Mouse (Mus musculus): ENCODE measurements at regions not wholly inside any gene's neighbourhood (a gene's known extent, or its start where the extent isn't known, plus 50 kb on each side); places are given as distances from the start of the nearest gene placed in this dataset.
A peak's percentile ranks its signal among the peaks of the same experiment; 100 is the strongest.

- Histone ChIP-seq H3K27ac (replicated peaks) (no peak overlapping the region), H3K27me3 (replicated peaks; ENCODE audit: low read depth, poor library complexity, severe bottlenecking) (peaks cover 10% of the 10 kb centered on the region; the same call in 1 of the 2 replicates), H3K4me3 (no peak overlapping the region), H3K9me3 (no peaks in the 10 kb centered on the region), H3K4me1 (no peaks in the 10 kb centered on the region), H3K36me3 (replicated peaks) (no peaks in the 10 kb centered on the region)
- 67% methylated on average over 3 of the region's 3 CpGs for WGBS
- no peak for DNase-seq (ENCODE audit: low spot score)
Measured at GRCm38 (mm10) chrX:13014051-13014450, 57.2 kb upstream of the Usp9x start.

DNA sequence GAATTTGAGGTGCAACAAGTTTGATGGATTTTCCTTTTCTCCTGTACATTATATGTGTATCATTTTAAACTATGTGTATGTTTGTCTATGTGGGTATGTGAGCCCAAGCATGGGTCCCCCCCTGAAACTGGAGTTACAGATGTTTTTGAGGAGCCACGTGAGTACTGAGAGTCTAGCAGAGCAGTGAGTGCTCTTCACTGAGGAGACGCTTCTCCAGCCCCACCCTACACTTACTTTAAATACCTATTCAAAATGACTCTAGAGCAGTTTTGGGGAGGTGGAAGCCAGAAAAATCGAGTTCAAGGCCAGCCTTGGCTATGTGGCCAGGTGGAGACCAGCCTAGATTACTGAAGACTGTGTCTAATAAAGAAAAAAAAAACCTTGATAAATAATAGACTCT is 58.2 kb upstream of the Usp9x start:
- WGBS, result 73% methylated on average over 3 of the region's 3 CpGs
- Histone ChIP-seq H3K27ac (replicated peaks) (no peak overlapping the region), H3K9me3 (no peaks in the 10 kb centered on the region), H3K4me1 (no peaks in the 10 kb centered on the region), H3K4me3 (no peak overlapping the region), H3K27me3 (replicated peaks; ENCODE audit: low read depth, poor library complexity, severe bottlenecking) (peaks cover 10% of the 10 kb centered on the region; the same call in 1 of the 2 replicates), H3K36me3 (replicated peaks) (no peaks in the 10 kb centered on the region)
- DNase-seq (ENCODE audit: low spot score), result no peak

DNA sequence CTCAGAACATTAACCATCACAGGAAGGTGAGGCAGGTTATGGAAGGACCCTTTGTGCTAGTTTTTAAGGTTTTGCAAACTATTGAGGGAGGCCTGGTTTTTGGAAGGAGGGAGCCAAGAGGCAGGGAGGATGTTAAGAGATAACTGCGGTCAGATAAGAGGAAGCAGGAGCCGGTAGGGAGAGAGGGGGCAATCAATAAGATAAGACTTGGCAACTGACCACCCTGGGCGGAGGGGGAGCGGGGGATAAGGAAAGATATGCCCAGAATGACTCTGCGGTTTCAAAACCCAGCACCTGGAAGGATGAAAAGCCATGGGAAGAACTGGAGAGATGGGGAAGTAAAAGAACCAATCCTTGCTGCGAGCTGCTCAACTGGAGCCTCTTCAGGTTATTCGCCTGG is 80.5 kb upstream of the Usp9x start:
- Histone ChIP-seq H3K27me3 (replicated peaks; ENCODE audit: low read depth, poor library complexity, severe bottlenecking) (peaks cover 28% of the 10 kb centered on the region), H3K27ac (replicated peaks) (no peak overlapping the region), H3K36me3 (replicated peaks) (no peaks in the 10 kb centered on the region), H3K9me3 (no peaks in the 10 kb centered on the region), H3K4me1 (no peaks in the 10 kb centered on the region), H3K4me3 (no peak overlapping the region)
- DNase-seq (ENCODE audit: low spot score), result no peak
- 87% methylated on average over 7 of the region's 7 CpGs for WGBS

GRCm38 (mm10) chrX:12977676-12978075 is 93.6 kb upstream of the Usp9x start:
- DNase-seq (ENCODE audit: low spot score), result no peak
- Histone ChIP-seq H3K4me3 (no peak overlapping the region), H3K4me1 (no peaks in the 10 kb centered on the region), H3K27ac (replicated peaks) (no peak overlapping the region), H3K27me3 (replicated peaks; ENCODE audit: low read depth, poor library complexity, severe bottlenecking) (peaks cover 24% of the 10 kb centered on the region), H3K9me3 (no peaks in the 10 kb centered on the region), H3K36me3 (replicated peaks) (no peaks in the 10 kb centered on the region)
- 62% methylated on average over 6 of the region's 6 CpGs for WGBS

DNA sequence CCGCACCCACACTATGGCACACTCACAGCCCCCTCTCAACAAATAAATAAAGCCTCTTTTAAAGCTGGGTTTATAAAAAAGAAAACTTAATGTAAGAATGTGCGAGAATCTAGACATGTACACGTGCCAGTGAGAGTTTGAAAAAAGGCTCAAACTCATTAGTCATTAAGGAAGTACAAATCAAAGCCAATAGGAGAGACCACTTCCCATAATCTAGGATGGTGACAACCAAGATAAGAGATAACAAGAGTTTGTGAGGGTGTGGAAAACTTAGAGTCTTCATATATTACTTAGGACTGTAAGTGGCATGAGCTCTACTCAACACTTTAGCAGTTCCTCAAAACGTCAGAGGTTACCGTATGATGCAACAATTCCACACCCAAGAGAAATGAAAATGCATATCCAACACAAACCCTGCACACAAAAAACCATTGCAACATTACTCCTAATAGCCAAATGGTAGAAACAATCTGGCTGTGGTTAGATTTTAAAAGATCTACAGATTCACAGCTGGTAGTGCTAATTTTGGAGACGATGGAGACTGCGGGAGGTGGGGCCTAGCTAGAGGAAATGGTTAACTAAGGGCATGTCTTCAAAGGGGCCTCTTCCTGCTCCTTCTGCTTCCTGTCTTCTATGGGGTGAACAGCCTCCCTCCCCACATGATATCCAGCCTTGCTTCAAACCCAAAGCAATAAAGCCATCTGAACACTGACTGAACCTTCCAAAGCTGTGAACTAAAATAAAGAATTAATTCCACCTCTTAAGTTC is 102.1 kb upstream of the Usp9x start:
- H3K27me3 ChIP-seq (replicated peaks; ENCODE audit: low read depth, poor library complexity, severe bottlenecking), result peaks cover 20% of the 10 kb centered on the region
- no peak overlapping the region for H3K4me3 ChIP-seq
- H3K4me1 ChIP-seq, result no peaks in the 10 kb centered on the region
- H3K36me3 ChIP-seq (replicated peaks), result no peaks in the 10 kb centered on the region
- WGBS, result 82% methylated on average over 7 of the region's 7 CpGs
- no peak overlapping the region for H3K27ac ChIP-seq (replicated peaks)
- DNase-seq (ENCODE audit: low spot score), result no peak
- H3K9me3 ChIP-seq, result no peaks in the 10 kb centered on the region

DNA sequence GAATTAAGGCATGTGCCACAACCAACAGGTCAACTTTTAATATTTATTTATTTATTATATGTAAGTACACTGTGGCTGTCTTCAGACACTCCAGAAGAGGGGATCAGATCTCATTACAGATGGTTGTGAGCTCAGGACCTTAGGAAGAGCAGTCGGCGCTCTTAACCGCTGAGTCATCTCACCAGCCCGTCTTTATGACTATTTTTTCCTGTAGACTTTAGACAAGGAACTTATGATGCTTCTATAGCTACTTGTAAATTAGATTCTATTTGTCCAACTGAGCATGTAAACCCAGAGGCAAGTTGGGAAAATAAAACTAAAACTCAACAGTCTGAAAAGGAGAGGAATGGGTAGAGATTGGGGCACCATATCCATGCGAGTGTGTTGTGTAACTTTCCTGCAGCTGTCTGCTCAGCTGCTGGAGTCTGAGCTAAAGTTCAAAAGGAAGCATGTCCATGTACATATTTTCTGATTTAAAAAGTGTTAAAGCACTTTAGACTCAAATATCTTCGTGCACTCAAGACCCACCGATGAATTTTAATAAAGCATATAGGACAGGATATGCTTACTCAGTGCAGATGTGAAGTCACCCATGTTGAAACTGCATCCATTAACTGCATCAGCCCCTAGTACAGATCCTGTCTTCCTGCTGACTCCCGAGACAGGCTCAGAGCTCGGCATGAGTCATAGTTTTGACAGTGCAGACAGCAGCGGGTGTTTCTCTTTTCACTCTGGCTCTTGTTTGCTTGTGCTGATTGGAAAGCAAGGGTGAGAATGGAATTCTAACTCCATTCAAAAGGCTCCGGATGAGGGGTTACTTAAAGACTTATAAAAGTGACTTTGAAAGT is 111.6 kb upstream of the Usp9x start:
- no peaks in the 10 kb centered on the region for H3K9me3 ChIP-seq
- H3K4me1 ChIP-seq, result no peaks in the 10 kb centered on the region
- peaks cover 20% of the 10 kb centered on the region; the same call in 1 of the 2 replicates for H3K27me3 ChIP-seq (replicated peaks; ENCODE audit: low read depth, poor library complexity, severe bottlenecking)
- no peak overlapping the region for H3K4me3 ChIP-seq
- H3K27ac ChIP-seq (replicated peaks), result no peak overlapping the region
- DNase-seq (ENCODE audit: low spot score), result no peak
- 76% methylated on average over 11 of the region's 11 CpGs for WGBS
- H3K36me3 ChIP-seq (replicated peaks), result no peaks in the 10 kb centered on the region

GRCm38 (mm10) chrX:12958873-12959272 is 112.4 kb upstream of the Usp9x start:
- Histone ChIP-seq H3K27me3 (replicated peaks; ENCODE audit: low read depth, poor library complexity, severe bottlenecking) (peaks cover 20% of the 10 kb centered on the region; the same call in 1 of the 2 replicates), H3K9me3 (no peaks in the 10 kb centered on the region), H3K4me3 (no peak overlapping the region), H3K4me1 (no peaks in the 10 kb centered on the region), H3K36me3 (replicated peaks) (no peaks in the 10 kb centered on the region), H3K27ac (replicated peaks) (no peak overlapping the region)
- WGBS, result 52% methylated on average over 2 of the region's 2 CpGs
- no peak for DNase-seq (ENCODE audit: low spot score)

DNA sequence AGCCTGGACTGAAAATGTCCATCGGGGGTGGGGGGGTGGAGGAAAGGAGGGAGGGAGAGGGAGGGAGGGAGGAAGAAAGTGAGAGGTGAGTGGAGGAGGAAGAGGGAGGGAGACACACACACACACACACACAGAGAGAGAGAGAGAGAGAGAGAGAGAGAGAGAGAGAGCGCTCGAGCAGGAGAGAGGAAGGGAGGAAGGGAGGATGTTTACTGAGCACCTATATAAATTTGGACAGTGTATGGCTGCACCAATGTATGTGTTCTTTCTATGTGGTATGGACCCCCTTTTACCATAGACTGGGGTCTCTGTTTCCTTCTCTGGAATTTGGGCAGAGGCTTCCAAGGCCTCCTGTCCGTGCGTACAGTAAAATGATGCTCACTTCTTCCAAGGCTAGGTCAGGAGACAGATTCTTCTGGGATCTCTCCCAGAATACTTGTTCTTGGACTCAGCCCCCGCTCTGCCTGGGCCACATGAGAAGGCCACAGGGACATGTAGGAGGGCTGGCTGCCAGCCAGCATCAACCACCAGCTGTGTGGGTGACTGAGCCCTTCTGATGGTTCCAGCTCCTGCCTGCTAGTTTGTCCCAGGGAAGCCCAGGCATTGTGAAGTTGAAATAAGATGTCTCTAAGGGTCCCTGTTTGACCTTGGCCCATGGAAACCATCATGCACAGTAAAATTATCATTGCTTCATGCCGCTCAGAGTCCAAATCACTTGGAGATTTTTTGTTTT is 120.2 kb upstream of the Usp9x start:
- Histone ChIP-seq H3K36me3 (replicated peaks) (no peaks in the 10 kb centered on the region), H3K27ac (replicated peaks) (no peak overlapping the region), H3K4me3 (no peak overlapping the region), H3K9me3 (no peaks in the 10 kb centered on the region), H3K4me1 (no peaks in the 10 kb centered on the region), H3K27me3 (replicated peaks; ENCODE audit: low read depth, poor library complexity, severe bottlenecking) (peaks cover 51% of the 10 kb centered on the region)
- DNase-seq (ENCODE audit: low spot score), result no peak
- WGBS, result 71% methylated on average over 7 of the region's 7 CpGs

GRCm38 (mm10) chrX:12942451-12942850 is 128.8 kb upstream of the Usp9x start:
- H3K27ac ChIP-seq (replicated peaks), result no peak overlapping the region

GRCm38 (mm10) chrX:12936406-12937172 is 134.7 kb upstream of the Usp9x start:
- H3K27me3 ChIP-seq (replicated peaks; ENCODE audit: low read depth, poor library complexity, severe bottlenecking), result peaks cover 39% of the 10 kb centered on the region
- peak overlapping the region; percentile 57 for H3K4me3 ChIP-seq
- peak overlapping the region; percentile 70 for H3K27ac ChIP-seq (replicated peaks)
- no peaks in the 10 kb centered on the region for H3K9me3 ChIP-seq
- H3K4me1 ChIP-seq, result no peaks in the 10 kb centered on the region
- peak; percentile 42 for DNase-seq (ENCODE audit: low spot score)
- WGBS, result 15% methylated on average over 43 of the region's 43 CpGs
- no peaks in the 10 kb centered on the region for H3K36me3 ChIP-seq (replicated peaks)

More at GRCm38 (mm10) chrX:12942451-12942850, 128.8 kb upstream of the Usp9x start:
- Histone ChIP-seq H3K36me3 (replicated peaks) (no peaks in the 10 kb centered on the region), H3K4me3 (no peak overlapping the region), H3K27me3 (replicated peaks; ENCODE audit: low read depth, poor library complexity, severe bottlenecking) (peaks cover 43% of the 10 kb centered on the region), H3K9me3 (no peaks in the 10 kb centered on the region), H3K4me1 (no peaks in the 10 kb centered on the region)
- no peak for DNase-seq (ENCODE audit: low spot score)
- 87% methylated on average over 5 of the region's 5 CpGs for WGBS

GRCm38 (mm10) chrX:12933294-12933807 is 137.9 kb upstream of the Usp9x start:
- Histone ChIP-seq H3K4me3 (no peak overlapping the region), H3K9me3 (no peaks in the 10 kb centered on the region), H3K36me3 (replicated peaks) (no peaks in the 10 kb centered on the region), H3K4me1 (peaks cover 1% of the 10 kb centered on the region; the same call in 1 of the 2 replicates), H3K27ac (replicated peaks) (no peak overlapping the region), H3K27me3 (replicated peaks; ENCODE audit: low read depth, poor library complexity, severe bottlenecking) (peaks cover 36% of the 10 kb centered on the region)
- 90% methylated on average over 4 of the region's 4 CpGs for whole genome bisulfite sequencing
- DNase-seq (ENCODE audit: low spot score), result no peak

All from embryonic facial prominence, embryonic 10.5 days (tissue).